Mouse (Mus musculus): ENCODE measurements around the gene Parp4. TPM values are rescaled to one million over a fixed set of nuclear protein-coding genes. Genes with fewer than 3 reads are reported as not detected.

Parp4 gene
- polyA plus RNA-seq, 1 experiment from 2014 or later, result 7.2 TPM

- Histone ChIP-seq H3K36me3 (ENCODE audit: control insufficient read depth, insufficient read depth, low read length) (peaks cover 17% of the 10 kb centered on the region), H3K4me2 (replicated peaks; ENCODE audit: low read depth) (no peak overlapping the region), H3K27me3 (ENCODE audit: control insufficient read depth, insufficient read depth, low read length) (no peaks in the 10 kb centered on the region), H3K9ac (ENCODE audit: low read length) (no peak overlapping the region), H3K4me1 (replicated peaks; ENCODE audit: control insufficient read depth, insufficient read depth) (no peaks in the 10 kb centered on the region), H3K9me3 (ENCODE audit: control insufficient read depth, low read length) (no peaks in the 10 kb centered on the region), H3K27ac (replicated peaks) (no peak overlapping the region), H3K4me3 (ENCODE audit: low read depth, low read length) (no peak overlapping the region)
- TF ChIP-seq CTCF (IDR thresholded peaks at IDR 0.05; ENCODE audit: low read depth) (no peak), EP300 (optimal IDR thresholded peaks at IDR 0.05) (no peak)
- ATAC-seq (ENCODE audit: low FRiP score, low TSS enrichment) (no peak), DNase-seq (ENCODE audit: low spot score) (no peak)
These were observed 74.0 kb downstream of the Parp4 start for GRCm38 (mm10) chr14:56649448-56649847.

DNA sequence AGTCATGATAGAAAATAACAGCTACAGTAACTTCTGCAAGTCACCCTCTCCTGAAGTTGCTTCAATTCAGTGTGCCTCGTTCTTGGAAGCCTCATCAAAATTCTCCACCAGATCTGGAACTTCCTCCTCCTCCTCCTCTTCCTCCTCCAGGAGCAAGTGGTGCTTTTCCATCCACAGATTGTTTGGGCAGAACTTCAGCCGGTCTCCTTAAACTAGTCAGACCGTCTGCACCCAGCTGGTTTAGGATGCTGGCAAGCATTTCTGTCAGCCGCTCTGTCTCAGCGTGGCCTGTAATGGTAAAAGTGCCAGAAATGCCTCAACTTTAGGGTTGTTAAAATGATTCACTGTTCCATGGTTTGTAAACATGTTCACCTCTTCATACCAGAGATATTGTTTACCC is 90.2 kb downstream of the Parp4 start:
- Histone ChIP-seq H3K4me1 (replicated peaks; ENCODE audit: control insufficient read depth, insufficient read depth) (peaks cover 4% of the 10 kb centered on the region; the same call in 1 of the 2 replicates), H3K36me3 (ENCODE audit: control insufficient read depth, insufficient read depth, low read length) (no peaks in the 10 kb centered on the region), H3K27me3 (ENCODE audit: control insufficient read depth, insufficient read depth, low read length) (no peaks in the 10 kb centered on the region), H3K9me3 (ENCODE audit: control insufficient read depth, low read length) (no peaks in the 10 kb centered on the region), H3K27ac (replicated peaks) (no peak overlapping the region), H3K4me2 (replicated peaks; ENCODE audit: low read depth) (no peak overlapping the region), H3K4me3 (ENCODE audit: low read depth, low read length) (no peak overlapping the region), H3K9ac (ENCODE audit: low read length) (no peak overlapping the region)
- TF ChIP-seq EP300 (optimal IDR thresholded peaks at IDR 0.05) (no peak), CTCF (IDR thresholded peaks at IDR 0.05; ENCODE audit: low read depth) (no peak)
- DNase-seq (ENCODE audit: low spot score), result no peak
- 52% methylated on average over 5 of the region's 5 CpGs for WGBS
- ATAC-seq (ENCODE audit: low FRiP score, low TSS enrichment), result no peak

DNA sequence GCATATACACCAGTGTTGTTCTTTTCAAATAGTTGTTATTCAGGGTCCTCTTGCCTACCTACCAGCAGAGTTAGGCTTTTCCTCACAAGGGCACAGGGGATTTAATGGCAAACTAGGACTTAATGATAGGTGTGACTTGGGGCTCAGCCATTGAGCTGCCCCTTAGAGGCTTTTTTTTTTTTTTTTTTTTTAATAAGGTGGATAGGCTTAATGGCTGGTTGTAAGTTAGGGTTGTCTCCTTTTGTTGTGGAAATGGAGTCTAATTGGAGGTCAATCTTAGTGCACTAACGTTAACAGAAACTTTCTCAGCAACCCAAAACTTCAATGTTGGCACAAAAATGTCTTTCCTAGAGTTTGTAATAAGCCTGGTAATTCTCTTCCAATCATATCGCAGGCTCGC is 91.5 kb downstream of the Parp4 start:
- TF ChIP-seq EP300 (optimal IDR thresholded peaks at IDR 0.05) (no peak), CTCF (IDR thresholded peaks at IDR 0.05; ENCODE audit: low read depth) (no peak)
- H3K4me3 ChIP-seq (ENCODE audit: low read depth, low read length), result no peak overlapping the region
- no peaks in the 10 kb centered on the region for H3K9me3 ChIP-seq (ENCODE audit: control insufficient read depth, low read length)
- DNase-seq (ENCODE audit: low spot score) (no peak), ATAC-seq (ENCODE audit: low FRiP score, low TSS enrichment) (no peak)
- H3K4me1 ChIP-seq (replicated peaks; ENCODE audit: control insufficient read depth, insufficient read depth), result peaks cover 4% of the 10 kb centered on the region; the same call in 1 of the 2 replicates
- 81% methylated on average over 3 of the region's 3 CpGs for WGBS
- H3K9ac ChIP-seq (ENCODE audit: low read length), result no peak overlapping the region
- no peak overlapping the region for H3K27ac ChIP-seq (replicated peaks)
- H3K27me3 ChIP-seq (ENCODE audit: control insufficient read depth, insufficient read depth, low read length), result no peaks in the 10 kb centered on the region
- no peaks in the 10 kb centered on the region for H3K36me3 ChIP-seq (ENCODE audit: control insufficient read depth, insufficient read depth, low read length)
- no peak overlapping the region for H3K4me2 ChIP-seq (replicated peaks; ENCODE audit: low read depth)

DNA sequence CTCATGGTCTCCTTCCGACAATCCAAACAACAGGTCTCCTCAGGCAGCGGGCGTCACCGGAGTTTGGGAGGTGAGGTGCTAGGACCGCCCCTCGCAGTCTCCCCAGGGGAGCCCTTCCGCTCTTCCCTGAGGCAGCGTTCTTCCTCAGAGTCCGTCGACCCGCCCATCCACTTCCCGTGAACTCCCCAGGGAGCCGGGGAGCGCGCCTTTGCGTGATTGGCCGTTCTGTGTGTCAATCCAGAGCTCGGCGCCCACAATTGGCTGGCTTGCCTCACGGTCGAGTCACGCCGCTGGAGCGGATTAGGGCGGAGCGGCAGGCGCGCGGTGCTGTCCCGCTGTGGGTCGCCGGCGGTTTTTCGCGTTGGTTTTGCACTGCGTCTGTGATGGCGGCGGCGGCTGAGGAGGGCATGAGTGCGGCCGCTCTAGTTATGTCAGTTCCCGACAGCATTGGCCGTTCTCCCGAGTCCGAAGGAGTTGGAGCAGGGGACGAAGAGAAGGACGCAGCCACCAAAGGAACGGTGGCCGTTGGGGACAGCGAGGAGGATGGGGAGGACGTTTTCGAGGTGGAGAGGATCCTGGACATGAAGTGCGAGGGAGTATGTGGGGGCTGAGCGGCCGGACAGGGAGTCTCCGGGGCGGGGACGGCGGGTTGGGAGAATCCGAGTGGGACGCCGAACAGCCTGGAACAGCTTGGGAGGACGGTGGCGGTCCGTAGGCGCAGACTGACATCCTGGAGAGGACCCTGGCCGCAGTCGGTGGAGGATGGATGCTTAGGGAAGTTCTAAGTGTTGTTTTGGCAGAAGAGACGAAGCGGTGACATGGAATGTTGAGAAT is 92.8 kb downstream of the Parp4 start, which contains the start of gene Mphosph8:
Gene Mphosph8, plus strand, starts transcription at position 280 of the 834 bp plus-strand sequence.
- no peaks in the 10 kb centered on the region for H3K9me3 ChIP-seq (ENCODE audit: control insufficient read depth, low read length)
- TF ChIP-seq EP300 (optimal IDR thresholded peaks at IDR 0.05), result no peak
- TF ChIP-seq CTCF (IDR thresholded peaks at IDR 0.05; ENCODE audit: low read depth), result no peak; the same call in 1 of the 2 replicates
- peak within 1 kb of the TSS; percentile 78 for H3K9ac ChIP-seq (ENCODE audit: low read length)
- H3K4me3 ChIP-seq (ENCODE audit: low read depth, low read length), result peak within 1 kb of the TSS; percentile 90
- H3K27me3 ChIP-seq (ENCODE audit: control insufficient read depth, insufficient read depth, low read length), result no peaks in the 10 kb centered on the region
- ATAC-seq (ENCODE audit: low FRiP score, low TSS enrichment) (peak; percentile 100), DNase-seq (ENCODE audit: low spot score) (peak; percentile 99)
- peaks cover 4% of the 10 kb centered on the region; the same call in 1 of the 2 replicates for H3K4me1 ChIP-seq (replicated peaks; ENCODE audit: control insufficient read depth, insufficient read depth)
- no peaks in the 10 kb centered on the region for H3K36me3 ChIP-seq (ENCODE audit: control insufficient read depth, insufficient read depth, low read length)
- H3K4me2 ChIP-seq (replicated peaks; ENCODE audit: low read depth), result peak within 1 kb of the TSS; percentile 70
- under 1% methylated on average over 70 of the region's 70 CpGs for WGBS
- H3K27ac ChIP-seq (replicated peaks), result peak within 1 kb of the TSS; percentile 91

- H3K36me3 ChIP-seq (ENCODE audit: control insufficient read depth, insufficient read depth, low read length), result no peaks in the 10 kb centered on the region
- no peak for ATAC-seq (ENCODE audit: low FRiP score, low TSS enrichment)
- H3K4me2 ChIP-seq (replicated peaks; ENCODE audit: low read depth), result peak overlapping the region; percentile 70
- H3K9ac ChIP-seq (ENCODE audit: low read length), result peak overlapping the region; percentile 78
- no peak overlapping the region for H3K27ac ChIP-seq (replicated peaks)
- no peaks in the 10 kb centered on the region for H3K9me3 ChIP-seq (ENCODE audit: control insufficient read depth, low read length)
- TF ChIP-seq CTCF (IDR thresholded peaks at IDR 0.05; ENCODE audit: low read depth) (no peak), EP300 (optimal IDR thresholded peaks at IDR 0.05) (no peak)
- peak overlapping the region; percentile 90 for H3K4me3 ChIP-seq (ENCODE audit: low read depth, low read length)
- no peaks in the 10 kb centered on the region for H3K27me3 ChIP-seq (ENCODE audit: control insufficient read depth, insufficient read depth, low read length)
- peaks cover 4% of the 10 kb centered on the region; the same call in 1 of the 2 replicates for H3K4me1 ChIP-seq (replicated peaks; ENCODE audit: control insufficient read depth, insufficient read depth)
- 1% methylated on average over 13 of the region's 13 CpGs for WGBS
- no peak for DNase-seq (ENCODE audit: low spot score)
These were observed 93.7 kb downstream of the Parp4 start for GRCm38 (mm10) chr14:56669046-56669620.

GRCm38 (mm10) chr14:56685426-56685825 is 110.0 kb downstream of the Parp4 start:
- no peak overlapping the region for H3K9ac ChIP-seq (ENCODE audit: low read length)
- TF ChIP-seq EP300 (optimal IDR thresholded peaks at IDR 0.05), result no peak
- no peak for TF ChIP-seq CTCF (IDR thresholded peaks at IDR 0.05; ENCODE audit: low read depth)
- no peaks in the 10 kb centered on the region for H3K9me3 ChIP-seq (ENCODE audit: control insufficient read depth, low read length)
- 28% methylated on average over 1 of the region's 1 CpGs for WGBS
- no peak overlapping the region for H3K27ac ChIP-seq (replicated peaks)
- H3K4me3 ChIP-seq (ENCODE audit: low read depth, low read length), result no peak overlapping the region
- no peak overlapping the region for H3K4me2 ChIP-seq (replicated peaks; ENCODE audit: low read depth)
- H3K36me3 ChIP-seq (ENCODE audit: control insufficient read depth, insufficient read depth, low read length), result peaks cover 20% of the 10 kb centered on the region
- no peaks in the 10 kb centered on the region for H3K4me1 ChIP-seq (replicated peaks; ENCODE audit: control insufficient read depth, insufficient read depth)
- no peaks in the 10 kb centered on the region for H3K27me3 ChIP-seq (ENCODE audit: control insufficient read depth, insufficient read depth, low read length)
- DNase-seq (ENCODE audit: low spot score), result no peak
- no peak for ATAC-seq (ENCODE audit: low FRiP score, low TSS enrichment)

Measured in stomach, postnatal 0 days (tissue).